Mouse (Mus musculus) stomach, embryonic 14.5 days (tissue): ENCODE data around the gene Cdk14. TPM values are rescaled to one million over a fixed set of nuclear protein-coding genes. Genes with fewer than 3 reads are reported as not detected.

Source experiments
- ATAC-seq: fragments of 200-750 bp; cut with Nextera tagmentation; 2 replicates; pipeline ENCODE4 v1.8.0; 2017; ENCODE audit warnings: low read depth, moderate TSS enrichment; ENCODE audit not compliant: insufficient number of reproducible peaks, insufficient read depth, low FRiP score
- H3K27ac ChIP-seq: fragments of 300-500 bp; sonication (generic); 2 replicates; pipeline ENCODE4 v1.5.1; 2014; ENCODE audit warnings: mild to moderate bottlenecking, low read length, moderate library complexity, mixed read lengths
- H3K27me3 ChIP-seq: fragments of 300-500 bp; sonication (generic); 2 replicates; pipeline ENCODE4 v1.6.1; 2014; ENCODE audit warnings: low read length, control low read depth, mixed read lengths; ENCODE audit not compliant: control insufficient read depth, insufficient read depth
- H3K36me3 ChIP-seq: fragments of 300-500 bp; sonication (generic); 2 replicates; pipeline ENCODE4 v1.6.1; 2014; ENCODE audit warnings: mild to moderate bottlenecking, control low read depth, low read length, moderate library complexity, mixed read lengths; ENCODE audit not compliant: control insufficient read depth, insufficient read depth
- H3K4me1 ChIP-seq: fragments of 300-500 bp; sonication (generic); 2 replicates; pipeline ENCODE4 v1.6.1; 2014; ENCODE audit warnings: low read length, control low read depth, mixed read lengths; ENCODE audit not compliant: control insufficient read depth, insufficient read depth
- H3K4me2 ChIP-seq: fragments of 300-500 bp; sonication (generic); replicated peaks from 2 replicates; pipeline ENCODE4 v1.6.1; 2014; ENCODE audit warnings: low read depth, low read length, control low read depth
- H3K4me3 ChIP-seq: fragments of 300-500 bp; sonication (generic); 2 replicates; pipeline ENCODE4 v1.5.1; 2014; ENCODE audit warnings: low read depth, low read length, control low read depth
- H3K9ac ChIP-seq: fragments of 300-500 bp; sonication (generic); replicated peaks from 2 replicates; pipeline ENCODE4 v1.6.1; 2014; ENCODE audit warnings: low read depth, mild to moderate bottlenecking, control low read depth, low read length, moderate library complexity, mixed read lengths
- H3K9me3 ChIP-seq: fragments of 300-500 bp; sonication (generic); 2 replicates; pipeline ENCODE4 v1.6.1; 2016; ENCODE audit warnings: low read depth, low read length, control low read depth; ENCODE audit not compliant: control insufficient read depth
- WGBS: fragments of 180-500 bp; shearing (Covaris S2); extraction: QIAGEN DNeasy Blood & Tissue Kit; methylation state at CpG from one replicate; pipeline ENCODE4 v1.1.7; 2014; 5-methylcytosine and 5-hydroxymethylcytosine counted together
- polyA plus RNA-seq: library from polyadenylated mRNA; unstranded; fragments of >200 nt; fragmentation: Nextera tagmentation; extraction: Ambion mirVana; gene quantifications from 2 replicates; pipeline ENCODE4 v1.2.1, GENCODE M21; 2014

Gene Cdk14
- polyA plus RNA-seq, 1 experiment from 2014 or later = 28.3 TPM

- H3K4me3 ChIP-seq = no peak overlapping the region
- no peaks in the 10 kb centered on the region for H3K9me3 ChIP-seq
- H3K4me1 ChIP-seq = 0 out of 2 replicates have a peak, but pooled peaks cover 3% of the 10 kb centered on the region
- no peak for ATAC-seq
- H3K4me2 ChIP-seq = no peak overlapping the region
- H3K9ac ChIP-seq = no peak overlapping the region
- H3K27ac ChIP-seq = no peak overlapping the region
- WGBS = 59% methylated on average over 6 of the region's 6 CpGs
- no peaks in the 10 kb centered on the region for H3K36me3 ChIP-seq
- H3K27me3 ChIP-seq = no peaks in the 10 kb centered on the region
These were observed 165.7 kb downstream of the Cdk14 start for GRCm38 (mm10) chr5:5254391-5254790.

- no peak for ATAC-seq
- Histone ChIP-seq H3K9me3 (no peaks in the 10 kb centered on the region), H3K27me3 (no peaks in the 10 kb centered on the region), H3K27ac (no peak overlapping the region), H3K9ac (no peak overlapping the region), H3K36me3 (no peaks in the 10 kb centered on the region), H3K4me2 (no peak overlapping the region), H3K4me1 (0 out of 2 replicates have a peak, but pooled peaks cover 3% of the 10 kb centered on the region), H3K4me3 (no peak overlapping the region)
- WGBS = 93% methylated on average over 3 of the region's 3 CpGs
These were observed 166.9 kb downstream of the Cdk14 start for GRCm38 (mm10) chr5:5253177-5253576.

GRCm38 (mm10) chr5:5247671-5248070 lies 172.4 kb downstream of the Cdk14 start:
- H3K4me1 ChIP-seq = no peaks in the 10 kb centered on the region
- H3K4me3 ChIP-seq = no peak overlapping the region
- no peak overlapping the region for H3K4me2 ChIP-seq
- no peak for ATAC-seq
- H3K36me3 ChIP-seq = no peaks in the 10 kb centered on the region
- WGBS = 83% methylated on average over 6 of the region's 6 CpGs
- no peaks in the 10 kb centered on the region for H3K9me3 ChIP-seq
- H3K27ac ChIP-seq = no peak overlapping the region
- no peak overlapping the region for H3K9ac ChIP-seq
- no peaks in the 10 kb centered on the region for H3K27me3 ChIP-seq

- Histone ChIP-seq H3K4me1 (no peaks in the 10 kb centered on the region), H3K9ac (no peak overlapping the region), H3K27me3 (no peaks in the 10 kb centered on the region), H3K4me3 (no peak overlapping the region), H3K27ac (no peak overlapping the region), H3K9me3 (no peaks in the 10 kb centered on the region), H3K36me3 (no peaks in the 10 kb centered on the region), H3K4me2 (no peak overlapping the region)
- ATAC-seq = no peak
- 82% methylated on average over 2 of the region's 2 CpGs for WGBS
These were observed 173.5 kb downstream of the Cdk14 start for GRCm38 (mm10) chr5:5246534-5247175.

GRCm38 (mm10) chr5:5245182-5245581 lies 174.9 kb downstream of the Cdk14 start:
- no peaks in the 10 kb centered on the region for H3K9me3 ChIP-seq
- H3K4me2 ChIP-seq = no peak overlapping the region
- no peaks in the 10 kb centered on the region for H3K36me3 ChIP-seq
- no peak for ATAC-seq
- no peaks in the 10 kb centered on the region for H3K4me1 ChIP-seq
- H3K9ac ChIP-seq = no peak overlapping the region
- no peak overlapping the region for H3K27ac ChIP-seq
- H3K27me3 ChIP-seq = no peaks in the 10 kb centered on the region
- H3K4me3 ChIP-seq = no peak overlapping the region
- WGBS = 94% methylated on average over 7 of the region's 7 CpGs

GRCm38 (mm10) chr5:5243648-5244047 lies 176.5 kb downstream of the Cdk14 start:
- Histone ChIP-seq H3K9ac (no peak overlapping the region), H3K36me3 (no peaks in the 10 kb centered on the region), H3K27ac (no peak overlapping the region), H3K4me1 (no peaks in the 10 kb centered on the region), H3K4me3 (no peak overlapping the region), H3K9me3 (no peaks in the 10 kb centered on the region), H3K27me3 (no peaks in the 10 kb centered on the region), H3K4me2 (no peak overlapping the region)
- no peak for ATAC-seq

GRCm38 (mm10) chr5:5242704-5243103 lies 177.4 kb downstream of the Cdk14 start:
- no peak for ATAC-seq
- Histone ChIP-seq H3K27me3 (no peaks in the 10 kb centered on the region), H3K4me2 (no peak overlapping the region), H3K4me1 (no peaks in the 10 kb centered on the region), H3K4me3 (no peak overlapping the region), H3K9me3 (no peaks in the 10 kb centered on the region), H3K9ac (no peak overlapping the region), H3K27ac (no peak overlapping the region), H3K36me3 (no peaks in the 10 kb centered on the region)
- WGBS = 94% methylated on average over 5 of the region's 5 CpGs

- ATAC-seq = no peak
- no peak overlapping the region for H3K9ac ChIP-seq
- no peak overlapping the region for H3K4me3 ChIP-seq
- no peaks in the 10 kb centered on the region for H3K36me3 ChIP-seq
- whole genome bisulfite sequencing = 82% methylated on average over 6 of the region's 6 CpGs
- H3K27ac ChIP-seq = no peak overlapping the region
- no peaks in the 10 kb centered on the region for H3K9me3 ChIP-seq
- no peak overlapping the region for H3K4me2 ChIP-seq
- no peaks in the 10 kb centered on the region for H3K4me1 ChIP-seq
- no peaks in the 10 kb centered on the region for H3K27me3 ChIP-seq
These were observed 179.0 kb downstream of the Cdk14 start for GRCm38 (mm10) chr5:5241088-5241487.

- WGBS = 93% methylated on average over 3 of the region's 3 CpGs
- no peaks in the 10 kb centered on the region for H3K27me3 ChIP-seq
- no peak for ATAC-seq
- H3K4me1 ChIP-seq = no peaks in the 10 kb centered on the region
- H3K4me3 ChIP-seq = no peak overlapping the region
- no peaks in the 10 kb centered on the region for H3K36me3 ChIP-seq
- H3K27ac ChIP-seq = no peak overlapping the region
- no peaks in the 10 kb centered on the region for H3K9me3 ChIP-seq
- H3K9ac ChIP-seq = no peak overlapping the region
- H3K4me2 ChIP-seq = no peak overlapping the region
These were observed 180.0 kb downstream of the Cdk14 start for GRCm38 (mm10) chr5:5240121-5240520.
